Mouse (Mus musculus): ENCODE data around the gene Pkp3. TPM values are rescaled to one million over a fixed set of nuclear protein-coding genes. Genes with fewer than 3 reads are reported as not detected.
A peak's percentile ranks its signal among the peaks of the same experiment; 100 is the strongest.
"Not testable (repeated sequence)": the region's sequence is repeated elsewhere in the genome, so short reads cannot be mapped to it uniquely, and the experiment has no call there.

Pkp3 gene
- 0.31 and 0.72 TPM in 2 replicates for polyA plus RNA-seq (2015; fragmentation: Nextera tagmentation; extraction: Ambion mirVana)

- Histone ChIP-seq H3K4me3 (no peak within 1 kb of the TSS), H3K4me2 (no peak within 1 kb of the TSS), H3K9me3 (no peaks in the 10 kb centered on the region), H3K9ac (no peak within 1 kb of the TSS), H3K4me1 (no peaks in the 10 kb centered on the region), H3K27me3 (replicated peaks) (peaks cover 94% of the 10 kb centered on the region), H3K36me3 (no peaks in the 10 kb centered on the region), H3K27ac (replicated peaks) (no peak within 1 kb of the TSS)
- no peak for ATAC-seq (ENCODE audit: extremely low read depth, insufficient number of reproducible peaks, low FRiP score, low TSS enrichment)
- WGBS, result 85% methylated on average over 15 of the region's 15 CpGs
Observed at GRCm38 (mm10) chr7:141077841-141078240, at the start of gene Pkp3. Gene Pkp3, plus strand, starts transcription at chr7:141078218.

GRCm38 (mm10) chr7:141028831-141029230 lies 49.2 kb upstream of the Pkp3 start, which contains the start of gene Gm17387:
Gene Gm17387, plus strand, starts transcription at chr7:141029131.
- no peaks in the 10 kb centered on the region for H3K4me1 ChIP-seq
- no peaks in the 10 kb centered on the region for H3K36me3 ChIP-seq
- ATAC-seq (ENCODE audit: extremely low read depth, insufficient number of reproducible peaks, low FRiP score, low TSS enrichment), result no peak
- no peak within 1 kb of the TSS for H3K4me2 ChIP-seq
- no peak within 1 kb of the TSS for H3K4me3 ChIP-seq
- H3K9ac ChIP-seq, result no peak within 1 kb of the TSS
- H3K27me3 ChIP-seq (replicated peaks), result no peaks in the 10 kb centered on the region
- no peaks in the 10 kb centered on the region for H3K9me3 ChIP-seq
- WGBS, result 76% methylated on average over 2 of the region's 2 CpGs
- no peak within 1 kb of the TSS for H3K27ac ChIP-seq (replicated peaks)

- Histone ChIP-seq H3K4me1 (no peaks in the 10 kb centered on the region), H3K9me3 (no peaks in the 10 kb centered on the region), H3K27me3 (replicated peaks) (no peaks in the 10 kb centered on the region), H3K27ac (replicated peaks) (no peak overlapping the region), H3K4me3 (no peak overlapping the region), H3K36me3 (no peaks in the 10 kb centered on the region), H3K4me2 (no peak overlapping the region), H3K9ac (no peak overlapping the region)
- ATAC-seq (ENCODE audit: extremely low read depth, insufficient number of reproducible peaks, low FRiP score, low TSS enrichment), result no peak
- WGBS, result 55% methylated on average over 3 of the region's 3 CpGs
Observed at GRCm38 (mm10) chr7:141030390-141030789, 47.6 kb upstream of the Pkp3 start.

GRCm38 (mm10) chr7:141032458-141033167 lies 45.4 kb upstream of the Pkp3 start:
- Histone ChIP-seq H3K9me3 (no peaks in the 10 kb centered on the region), H3K27me3 (replicated peaks) (no peaks in the 10 kb centered on the region), H3K4me2 (no peak overlapping the region), H3K9ac (no peak overlapping the region), H3K4me1 (no peaks in the 10 kb centered on the region), H3K36me3 (no peaks in the 10 kb centered on the region), H3K4me3 (no peak overlapping the region), H3K27ac (replicated peaks) (no peak overlapping the region)
- 59% methylated on average over 9 of the region's 9 CpGs for WGBS
- no peak for ATAC-seq (ENCODE audit: extremely low read depth, insufficient number of reproducible peaks, low FRiP score, low TSS enrichment)

- H3K4me1 ChIP-seq, result peaks cover 11% of the 10 kb centered on the region; the same call in 1 of the 2 replicates
- not testable (repeated sequence) for H3K36me3 ChIP-seq; H3K9me3 ChIP-seq; H3K9ac ChIP-seq; H3K4me3 ChIP-seq; H3K27ac ChIP-seq (replicated peaks); H3K27me3 ChIP-seq (replicated peaks); ATAC-seq (ENCODE audit: extremely low read depth, insufficient number of reproducible peaks, low FRiP score, low TSS enrichment); H3K4me2 ChIP-seq
- 82% methylated on average over 1 of the region's 2 CpGs for WGBS
Observed at GRCm38 (mm10) chr7:141036624-141037023, 41.4 kb upstream of the Pkp3 start.

- ATAC-seq (ENCODE audit: extremely low read depth, insufficient number of reproducible peaks, low FRiP score, low TSS enrichment), result no peak
- no peaks in the 10 kb centered on the region for H3K9me3 ChIP-seq
- H3K9ac ChIP-seq, result no peak overlapping the region
- H3K4me3 ChIP-seq, result no peak overlapping the region
- H3K27ac ChIP-seq (replicated peaks), result no peak overlapping the region
- no peak overlapping the region for H3K4me2 ChIP-seq
- no peaks in the 10 kb centered on the region; the same call in 1 of the 2 replicates for H3K27me3 ChIP-seq (replicated peaks)
- no peaks in the 10 kb centered on the region for H3K36me3 ChIP-seq
- whole genome bisulfite sequencing, result 58% methylated on average over 20 of the region's 21 CpGs
- peaks cover 14% of the 10 kb centered on the region; the same call in 1 of the 2 replicates for H3K4me1 ChIP-seq
Observed at GRCm38 (mm10) chr7:141038090-141039032, 39.7 kb upstream of the Pkp3 start.

- Histone ChIP-seq H3K27ac (replicated peaks) (no peak overlapping the region), H3K4me1 (peaks cover 14% of the 10 kb centered on the region; the same call in 1 of the 2 replicates), H3K4me2 (no peak overlapping the region), H3K36me3 (no peaks in the 10 kb centered on the region), H3K27me3 (replicated peaks) (no peaks in the 10 kb centered on the region; the same call in 1 of the 2 replicates), H3K9me3 (no peaks in the 10 kb centered on the region), H3K9ac (no peak overlapping the region), H3K4me3 (no peak overlapping the region)
- 84% methylated on average over 4 of the region's 4 CpGs for WGBS
- ATAC-seq (ENCODE audit: extremely low read depth, insufficient number of reproducible peaks, low FRiP score, low TSS enrichment), result no peak
Observed at GRCm38 (mm10) chr7:141039386-141040107, 38.5 kb upstream of the Pkp3 start.

- Histone ChIP-seq H3K27me3 (replicated peaks) (no peaks in the 10 kb centered on the region; the same call in 1 of the 2 replicates), H3K4me1 (peaks cover 14% of the 10 kb centered on the region; the same call in 1 of the 2 replicates), H3K4me2 (peak overlapping the region; percentile 36), H3K27ac (replicated peaks) (peak overlapping the region; percentile 86), H3K4me3 (no peak overlapping the region), H3K36me3 (no peaks in the 10 kb centered on the region), H3K9me3 (no peaks in the 10 kb centered on the region), H3K9ac (peak overlapping the region; percentile 56)
- 37% methylated on average over 6 of the region's 9 CpGs for WGBS
- no peak for ATAC-seq (ENCODE audit: extremely low read depth, insufficient number of reproducible peaks, low FRiP score, low TSS enrichment)
Observed at GRCm38 (mm10) chr7:141040867-141041606, 37.0 kb upstream of the Pkp3 start.

- H3K4me3 ChIP-seq, result no peak overlapping the region
- H3K27ac ChIP-seq (replicated peaks), result peak overlapping the region; percentile 86
- H3K4me2 ChIP-seq, result peak overlapping the region; percentile 30
- H3K27me3 ChIP-seq (replicated peaks), result peaks cover 3% of the 10 kb centered on the region
- H3K9me3 ChIP-seq, result no peaks in the 10 kb centered on the region
- WGBS, result 16% methylated on average over 5 of the region's 5 CpGs
- H3K9ac ChIP-seq, result peak overlapping the region; percentile 56
- ATAC-seq (ENCODE audit: extremely low read depth, insufficient number of reproducible peaks, low FRiP score, low TSS enrichment), result peak; percentile 74
- no peaks in the 10 kb centered on the region for H3K36me3 ChIP-seq
- peaks cover 14% of the 10 kb centered on the region; the same call in 1 of the 2 replicates for H3K4me1 ChIP-seq
Observed at GRCm38 (mm10) chr7:141041661-141042060, 36.4 kb upstream of the Pkp3 start.

- ATAC-seq (ENCODE audit: extremely low read depth, insufficient number of reproducible peaks, low FRiP score, low TSS enrichment), result no peak
- Histone ChIP-seq H3K27ac (replicated peaks) (no peak overlapping the region), H3K27me3 (replicated peaks) (peaks cover 3% of the 10 kb centered on the region), H3K4me3 (no peak overlapping the region), H3K9ac (no peak overlapping the region), H3K4me2 (no peak overlapping the region), H3K9me3 (no peaks in the 10 kb centered on the region), H3K36me3 (no peaks in the 10 kb centered on the region), H3K4me1 (peaks cover 22% of the 10 kb centered on the region)
- WGBS, result 42% methylated on average over 4 of the region's 4 CpGs
Observed at GRCm38 (mm10) chr7:141042539-141042938, 35.5 kb upstream of the Pkp3 start.

Measured in heart, embryonic 13.5 days (tissue).